Mouse (Mus musculus) mature B cell (primary cell): ENCODE measurements around the gene 4930535I16Rik.

Source experiments
- in situ Hi-C: fragments of 300-500 bp; cut with MboI; formaldehyde crosslinking; loops from 2 replicates; pipeline ENCODE4 v1.14.3; 2019

The 4930535I16Rik gene

DNA sequence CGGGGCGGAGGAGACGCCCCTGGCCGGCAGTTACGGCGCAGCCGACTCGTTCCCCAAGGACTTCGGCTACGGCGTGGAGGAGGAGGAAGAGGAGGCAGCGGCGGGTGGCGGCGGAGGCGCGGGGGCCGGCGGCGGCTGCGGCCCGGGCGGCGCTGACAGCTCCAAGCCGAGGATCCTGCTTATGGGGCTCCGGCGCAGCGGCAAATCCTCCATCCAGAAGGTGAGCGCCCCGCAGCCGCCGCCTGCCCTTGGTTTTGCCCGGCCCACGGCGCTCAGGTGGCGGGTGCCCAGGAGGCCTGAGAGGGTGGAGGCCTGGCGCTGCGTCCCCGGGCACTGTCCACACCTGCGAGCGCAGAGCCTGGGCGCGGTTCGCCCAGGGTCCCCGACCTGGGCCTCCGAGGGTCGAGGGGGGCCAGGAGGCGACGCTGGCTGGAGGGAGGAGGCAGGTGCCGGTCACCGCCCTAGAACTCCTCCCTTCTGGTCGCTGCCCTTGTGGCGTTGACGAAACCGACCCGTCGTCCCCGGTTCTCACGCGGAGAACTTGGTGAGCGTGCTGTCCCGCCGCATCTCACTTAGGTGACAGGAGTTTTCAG, at the start of gene 4930535I16Rik:
TSS of gene 4930535I16Rik (minus strand) at position 475 of the 593 bp plus-strand sequence.
- in situ Hi-C loops = loop anchor here (25.0 kb wide), 1 partner anchor 630 kb away; no protein-coding TSS in a partner anchor

DNA sequence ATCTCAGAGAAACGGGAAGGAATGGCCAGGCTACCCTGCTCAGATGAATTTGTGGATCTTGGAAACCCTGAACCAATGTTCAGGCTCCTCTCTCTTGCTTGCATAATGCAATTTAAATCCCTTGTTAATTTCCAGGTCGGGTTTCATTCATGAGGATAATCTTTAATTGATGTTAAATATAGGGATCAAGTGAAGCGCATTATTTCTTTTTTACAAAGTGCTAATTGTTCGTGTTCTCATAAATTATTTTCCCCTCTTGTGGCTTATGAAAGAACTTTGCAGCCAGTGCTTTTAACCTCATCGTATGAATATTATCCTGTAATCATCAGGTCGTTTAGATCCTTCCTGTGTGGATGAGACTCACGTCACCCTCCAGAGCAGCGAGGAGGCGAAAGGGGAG, 44.9 kb upstream of the 4930535I16Rik start:
- in situ Hi-C loops = no loop called here

DNA sequence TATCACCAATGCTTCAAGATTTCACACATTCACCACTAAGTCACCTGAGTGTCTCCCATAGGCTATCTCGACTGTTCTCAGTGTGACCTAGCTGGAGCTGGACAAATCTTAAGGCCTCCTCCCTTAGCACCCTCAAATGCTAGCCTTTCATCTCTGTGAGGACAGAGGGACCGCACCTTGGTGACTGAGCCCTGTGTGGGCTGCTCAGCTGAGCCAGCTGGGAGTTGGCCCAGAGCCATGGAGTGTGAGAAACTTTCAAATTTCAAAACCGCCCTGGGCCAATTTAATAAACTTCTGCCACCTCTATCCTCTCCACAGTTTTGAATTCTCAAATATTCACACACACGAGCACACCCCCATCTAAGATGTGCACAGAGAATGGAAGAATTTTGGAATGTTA, 43.1 kb upstream of the 4930535I16Rik start:
- in situ Hi-C loops = no loop called here

DNA sequence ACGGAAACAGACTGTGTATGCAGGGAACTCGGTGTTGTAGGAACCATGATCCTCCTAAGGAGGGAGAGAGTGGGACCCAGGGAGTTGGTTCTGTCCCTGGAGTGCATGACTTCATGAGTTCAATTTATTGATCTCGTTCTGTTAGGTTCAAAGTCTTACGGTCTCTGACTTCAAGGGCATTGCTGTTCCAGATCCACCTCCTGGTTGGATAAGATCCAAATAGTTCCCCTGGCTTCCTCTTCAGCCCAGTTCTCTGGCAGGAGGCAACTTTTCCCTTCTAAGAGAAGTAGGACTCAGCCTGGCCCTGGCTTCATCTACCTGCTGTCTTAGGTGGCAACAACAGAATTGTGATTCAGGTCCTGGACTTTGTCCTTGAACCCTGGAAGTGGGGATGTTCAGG, 40.1 kb upstream of the 4930535I16Rik start:
- in situ Hi-C loops = no loop called here

DNA sequence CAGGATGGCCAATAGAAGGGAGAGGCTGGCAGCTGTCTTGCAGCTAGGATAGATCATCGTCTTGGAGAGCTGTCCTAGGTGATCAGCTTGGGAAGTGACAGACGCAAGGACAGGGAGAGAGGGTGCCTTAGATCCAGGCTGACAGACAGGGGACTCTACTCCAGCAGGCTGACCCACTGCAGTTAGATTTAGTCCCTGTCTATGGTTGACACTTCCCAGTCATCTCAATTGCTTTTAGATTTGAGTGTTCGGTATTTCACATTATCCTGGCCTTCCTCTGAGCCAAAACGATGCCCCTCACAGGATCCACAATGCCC, 39.6 kb upstream of the 4930535I16Rik start:
- in situ Hi-C loops = no loop called here

DNA sequence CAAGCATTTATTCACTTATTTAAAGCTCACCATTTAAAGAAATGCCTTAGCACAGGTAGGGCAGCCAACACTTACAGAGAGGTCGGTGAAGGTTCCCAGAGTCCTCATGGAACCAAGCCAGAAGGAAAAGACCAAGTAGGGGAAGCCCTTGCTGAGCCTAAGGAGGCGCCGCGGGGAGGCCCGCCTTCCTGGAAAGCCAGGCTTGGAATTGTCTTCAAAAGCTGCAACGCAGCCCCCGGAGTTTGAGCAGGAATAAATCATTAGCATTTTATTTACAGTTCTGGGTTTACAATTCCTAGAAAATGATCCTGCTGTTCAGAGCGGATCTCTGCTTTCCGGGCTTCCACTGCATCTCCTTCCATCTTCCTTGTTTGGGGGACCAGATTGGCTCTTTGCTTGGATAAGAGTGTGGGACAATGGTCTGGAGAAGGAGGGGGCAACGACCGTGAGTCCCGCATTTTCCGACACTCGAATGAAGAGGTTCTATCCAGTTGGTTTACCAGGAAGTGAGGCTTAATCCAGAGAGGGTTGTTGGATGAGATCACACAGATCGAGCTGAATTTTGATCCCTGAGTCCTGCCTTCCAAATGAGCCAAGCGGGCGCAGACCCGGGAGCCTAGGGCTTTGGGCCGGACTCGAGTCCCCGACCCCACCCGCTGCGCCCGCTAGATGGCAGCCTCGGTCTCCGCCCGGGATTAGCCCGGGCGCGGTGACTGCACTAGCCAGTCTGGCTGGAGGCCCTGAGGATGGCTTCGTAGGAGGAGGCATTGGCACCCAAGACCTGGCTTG, 39.1 kb upstream of the 4930535I16Rik start:
- in situ Hi-C loops = no loop called here

DNA sequence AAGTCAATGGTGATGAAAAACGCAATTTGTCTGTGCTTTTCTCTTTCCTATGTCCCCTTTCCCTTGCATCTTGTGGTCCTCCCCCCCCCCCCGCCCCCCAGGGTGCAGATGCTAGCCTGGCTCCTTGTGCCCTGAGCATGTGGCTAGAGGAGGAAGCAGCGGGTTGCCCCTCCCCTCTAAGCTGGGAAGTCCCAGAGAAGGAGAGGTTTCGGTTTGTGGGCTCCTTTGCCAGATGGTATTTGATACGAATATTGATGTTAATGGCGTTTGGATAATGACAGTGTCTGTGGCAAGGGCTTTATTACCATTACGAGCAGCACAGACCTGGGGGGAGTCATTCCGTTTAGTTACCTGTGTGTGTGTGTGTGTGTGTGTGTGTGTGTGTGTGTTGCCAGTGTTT, 34.2 kb upstream of the 4930535I16Rik start:
- in situ Hi-C loops = no loop called here

DNA sequence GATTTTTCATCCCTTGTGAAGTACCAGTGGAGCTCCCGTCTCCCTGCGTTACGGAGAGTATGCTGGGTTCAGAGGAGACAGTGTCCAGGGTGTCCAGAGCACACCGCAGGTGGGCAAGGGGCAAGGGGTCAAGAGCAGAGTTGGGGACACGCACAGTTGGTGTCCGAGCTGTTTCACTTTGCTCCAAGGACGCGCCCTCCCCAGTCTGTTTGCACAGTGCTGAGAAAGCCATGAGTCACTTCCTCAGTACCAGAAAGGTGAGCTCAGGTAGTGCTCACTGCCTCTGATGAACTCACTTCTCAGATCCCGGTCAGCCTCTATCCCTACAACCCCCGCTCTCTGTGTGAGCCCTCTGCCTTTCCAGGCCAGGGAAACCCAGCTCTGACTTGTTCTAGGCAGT, 31.8 kb upstream of the 4930535I16Rik start:
- in situ Hi-C loops = loop anchor here (25.0 kb wide), 1 partner anchor 713 kb away; the partner anchor contains the start of gene Pou3f1

DNA sequence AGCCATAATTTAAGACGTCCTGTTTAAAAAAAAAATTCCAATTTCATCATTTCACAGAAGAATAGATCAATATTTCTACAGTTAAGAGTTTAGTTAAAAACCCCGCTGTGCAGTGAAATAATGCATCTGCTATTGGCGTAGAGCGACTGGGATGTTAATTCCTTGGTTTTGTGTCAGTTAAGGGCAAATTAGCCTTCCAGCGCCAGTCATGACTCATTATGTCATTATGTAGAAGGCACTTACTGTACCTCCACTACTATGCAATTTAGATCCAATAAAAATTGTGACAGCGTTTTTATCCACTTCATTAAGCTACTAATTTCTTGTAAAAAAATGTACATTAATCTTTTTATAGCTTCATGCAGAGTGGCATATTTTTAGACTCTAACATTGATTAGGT, 31.1 kb upstream of the 4930535I16Rik start:
- in situ Hi-C loops = loop anchor here (25.0 kb wide), 1 partner anchor 713 kb away; the partner anchor contains the start of gene Pou3f1

DNA sequence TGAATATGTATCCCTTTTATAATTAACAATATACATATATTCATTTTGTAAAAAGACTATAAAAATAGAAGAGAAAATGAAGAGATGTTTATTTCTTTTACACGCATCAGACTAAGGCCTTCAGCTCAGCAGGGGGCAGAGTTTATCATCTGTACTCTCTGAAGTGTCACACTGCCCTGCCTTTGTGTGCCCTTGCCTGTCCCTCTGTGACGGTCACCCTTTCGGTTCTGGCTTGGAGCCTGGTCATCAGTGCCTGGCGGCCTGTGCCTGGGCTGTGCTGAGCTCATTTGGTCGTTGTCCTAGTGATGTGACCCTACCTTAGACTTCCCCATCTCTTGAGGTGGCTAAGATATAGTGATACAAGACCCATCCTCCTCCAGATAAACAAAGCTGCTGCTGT, 29.3 kb upstream of the 4930535I16Rik start:
- in situ Hi-C loops = loop anchor here (25.0 kb wide), 1 partner anchor 715 kb away; the partner anchor contains the start of gene Pou3f1

DNA sequence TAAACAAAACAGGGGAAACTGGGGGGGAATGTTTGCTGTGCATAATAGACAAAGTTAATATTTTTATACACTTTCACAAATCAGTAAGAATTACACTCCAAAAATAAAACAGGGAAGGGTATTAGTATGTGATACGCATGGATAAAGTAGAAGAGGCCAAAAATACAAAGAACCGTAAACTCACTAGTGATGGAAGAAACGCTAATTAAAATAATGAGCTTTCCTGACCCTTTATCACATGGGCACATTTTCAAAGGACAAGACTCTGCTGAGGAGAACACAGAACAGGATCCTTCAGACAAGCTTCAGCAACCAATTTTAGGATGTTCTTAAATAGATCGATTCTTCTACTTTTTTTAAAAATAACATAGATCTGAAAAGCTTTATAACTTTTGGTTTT, 28.9 kb upstream of the 4930535I16Rik start:
- in situ Hi-C loops = loop anchor here (25.0 kb wide), 1 partner anchor 716 kb away; the partner anchor contains the start of gene Pou3f1

DNA sequence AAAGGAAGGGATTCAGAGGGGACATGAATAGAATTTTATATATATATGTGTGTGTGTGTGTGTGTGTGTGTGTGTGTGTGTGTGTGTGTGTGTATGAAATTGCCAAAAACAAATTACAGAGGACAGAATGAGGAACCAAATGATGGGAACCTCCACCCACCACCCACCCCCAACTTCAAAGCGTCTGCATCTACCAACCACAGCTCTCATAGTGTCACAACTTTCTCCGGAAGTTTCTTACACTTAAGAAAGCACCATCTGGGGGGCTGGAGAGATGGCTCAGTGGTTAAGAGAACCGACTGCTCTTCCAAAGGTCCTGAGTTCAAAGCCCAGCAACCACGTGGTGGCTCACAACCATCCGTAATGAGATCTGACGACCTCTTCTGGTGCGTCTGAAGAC, 23.1 kb upstream of the 4930535I16Rik start:
- in situ Hi-C loops = loop anchor here (25.0 kb wide), 1 partner anchor 721 kb away; the partner anchor contains the start of gene Pou3f1

DNA sequence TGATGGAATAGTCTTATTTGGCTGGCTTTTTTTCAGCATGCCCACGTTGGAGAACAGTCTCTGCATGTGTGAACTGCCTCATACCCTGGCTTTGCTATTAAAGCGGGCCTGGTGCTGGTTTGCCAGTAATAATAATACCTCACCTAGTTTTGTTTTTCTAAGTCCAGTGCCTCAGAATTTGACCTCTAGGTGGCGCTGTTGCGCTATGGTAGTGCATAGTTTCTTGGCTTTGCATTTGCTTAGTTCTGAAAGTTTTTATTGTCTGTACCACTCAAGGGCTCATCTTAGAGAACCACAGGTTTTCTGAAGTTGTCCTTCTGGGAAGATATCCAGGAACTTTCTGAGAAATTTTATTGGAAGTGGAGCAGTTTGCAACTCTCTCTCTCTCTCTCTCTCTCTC, 22.0 kb upstream of the 4930535I16Rik start:
- in situ Hi-C loops = loop anchor here (25.0 kb wide), 1 partner anchor 722 kb away; the partner anchor contains the start of gene Pou3f1

DNA sequence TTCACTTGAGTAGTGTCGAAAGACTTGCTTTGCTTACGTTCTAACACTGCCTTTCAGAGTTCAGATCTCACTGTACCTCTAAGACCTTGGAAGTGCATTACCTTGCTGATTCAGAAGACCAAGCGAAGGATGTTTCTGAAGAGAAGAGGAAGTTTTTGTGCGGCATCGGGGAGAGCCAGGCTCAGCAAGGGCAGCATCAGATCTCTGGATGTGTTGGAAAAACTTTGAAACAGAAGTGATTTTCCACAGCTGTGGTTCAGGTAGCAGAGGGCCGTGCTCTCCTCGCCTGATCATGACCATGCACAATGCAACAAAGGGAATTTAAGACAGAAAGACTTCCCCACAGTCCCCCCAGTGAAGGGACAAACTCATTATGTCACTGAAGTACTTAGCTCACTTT, 18.2 kb upstream of the 4930535I16Rik start:
- in situ Hi-C loops = loop anchor here (25.0 kb wide), 1 partner anchor 726 kb away; the partner anchor contains the start of gene Pou3f1

DNA sequence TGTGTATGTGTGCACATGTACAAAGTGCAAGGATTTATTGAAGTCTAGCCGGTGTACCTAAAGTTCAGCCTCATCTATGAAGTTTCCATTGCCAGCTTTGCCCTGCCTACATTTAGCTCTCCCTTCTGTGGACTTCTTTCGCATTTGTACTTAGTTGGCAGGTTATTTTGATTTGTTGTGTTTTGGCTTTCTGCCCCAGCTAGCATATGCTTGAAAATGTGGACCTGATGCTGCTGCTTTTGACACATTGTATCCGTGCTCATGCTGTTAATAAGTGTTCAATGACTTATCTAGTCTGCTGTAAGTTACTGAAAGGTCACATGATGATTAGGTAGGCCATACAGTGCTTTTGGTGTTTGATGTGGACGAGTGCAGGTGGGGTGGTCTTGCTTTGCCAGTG, 16.5 kb upstream of the 4930535I16Rik start:
- in situ Hi-C loops = loop anchor here (25.0 kb wide), 1 partner anchor 728 kb away; the partner anchor contains the start of gene Pou3f1

DNA sequence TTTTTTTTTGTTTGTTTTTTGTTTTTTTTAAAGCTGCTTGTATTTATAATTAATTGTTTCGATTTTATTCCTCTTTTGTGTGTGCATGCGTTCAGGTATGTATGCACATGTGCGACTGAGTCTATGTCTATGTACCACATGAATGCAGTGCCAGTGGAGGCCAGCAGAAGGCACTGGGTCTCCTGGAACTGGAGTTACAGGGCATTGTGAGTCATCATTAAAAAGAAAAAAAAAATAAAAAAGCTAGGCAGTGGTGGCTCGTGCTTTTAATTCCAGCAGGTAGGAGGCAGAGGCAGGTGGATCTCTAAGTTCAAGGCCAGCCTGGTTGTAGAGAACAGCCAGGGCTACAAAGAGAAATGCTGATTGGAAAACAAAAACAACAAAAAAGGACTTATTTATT, 12.2 kb upstream of the 4930535I16Rik start:
- in situ Hi-C loops = loop anchor here (25.0 kb wide), 1 partner anchor 732 kb away; the partner anchor contains the start of gene Pou3f1

DNA sequence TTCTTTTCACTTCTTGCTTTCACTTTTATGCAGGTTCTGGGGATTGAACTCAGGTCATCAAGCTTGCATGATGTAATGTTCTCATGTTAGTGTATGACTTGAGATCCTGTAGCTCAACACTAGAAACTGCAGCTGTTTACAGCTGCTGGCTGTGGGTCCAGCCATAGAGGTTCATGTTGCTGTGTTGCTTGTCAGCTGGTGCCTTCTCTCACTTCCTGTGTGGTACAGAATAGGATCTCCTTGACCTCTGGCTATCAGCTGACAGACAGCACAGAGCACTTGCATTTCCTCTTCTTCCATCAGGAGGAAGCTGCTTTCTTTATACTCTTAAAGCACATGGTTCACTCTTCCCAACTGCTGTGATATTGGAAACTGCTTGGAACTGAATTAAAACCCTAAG, 10.1 kb upstream of the 4930535I16Rik start:
- in situ Hi-C loops = loop anchor here (25.0 kb wide), 1 partner anchor 734 kb away; the partner anchor contains the start of gene Pou3f1

DNA sequence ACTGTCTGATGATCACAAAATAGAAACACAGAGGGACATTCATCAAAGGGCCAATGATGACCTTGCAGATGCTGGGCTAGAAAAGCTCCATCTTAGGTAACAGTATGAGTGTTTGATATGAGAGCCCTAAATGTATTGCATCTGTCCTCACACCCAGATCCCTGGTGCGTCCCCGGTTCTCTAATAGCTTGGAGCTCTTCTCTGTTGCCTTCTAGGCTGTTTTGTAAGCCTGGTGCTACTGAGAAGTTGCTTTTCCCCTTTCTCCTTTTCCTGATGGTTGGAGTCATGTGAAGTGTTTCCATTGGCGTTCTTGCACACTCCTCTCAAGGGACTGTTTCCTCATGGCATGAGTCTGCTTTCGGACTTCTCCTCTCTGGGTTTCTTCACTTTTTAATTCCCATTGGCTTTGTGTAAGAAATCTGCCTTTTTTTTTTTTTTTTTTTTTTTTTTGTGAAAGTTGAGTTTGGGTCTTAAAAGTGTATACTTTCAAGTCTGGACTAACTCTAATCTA, 3.3 kb upstream of the 4930535I16Rik start:
- in situ Hi-C loops = loop anchor here (25.0 kb wide), 1 partner anchor 634 kb away; no protein-coding TSS in a partner anchor

DNA sequence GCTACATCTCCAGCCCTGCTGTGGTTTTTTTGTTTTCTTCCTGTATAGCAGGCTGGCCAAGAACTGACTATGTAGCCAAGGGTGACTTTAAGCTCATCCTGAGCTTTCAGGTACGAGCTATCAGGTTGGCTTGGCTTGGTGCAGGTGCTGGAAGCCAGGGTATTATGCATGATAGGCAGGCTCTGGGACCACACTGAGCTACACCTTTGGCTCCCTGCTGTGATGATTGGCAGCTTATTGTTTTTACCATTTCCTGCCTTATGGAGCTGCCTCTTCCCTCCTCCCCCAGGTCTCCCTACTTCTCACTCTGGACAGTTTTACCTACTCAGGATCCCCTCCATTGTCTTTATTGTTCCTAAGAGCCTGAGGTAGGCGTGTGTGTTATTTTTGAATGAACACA, 1.0 kb upstream of the 4930535I16Rik start:
- in situ Hi-C loops = loop anchor here (25.0 kb wide), 1 partner anchor 632 kb away; no protein-coding TSS in a partner anchor

DNA sequence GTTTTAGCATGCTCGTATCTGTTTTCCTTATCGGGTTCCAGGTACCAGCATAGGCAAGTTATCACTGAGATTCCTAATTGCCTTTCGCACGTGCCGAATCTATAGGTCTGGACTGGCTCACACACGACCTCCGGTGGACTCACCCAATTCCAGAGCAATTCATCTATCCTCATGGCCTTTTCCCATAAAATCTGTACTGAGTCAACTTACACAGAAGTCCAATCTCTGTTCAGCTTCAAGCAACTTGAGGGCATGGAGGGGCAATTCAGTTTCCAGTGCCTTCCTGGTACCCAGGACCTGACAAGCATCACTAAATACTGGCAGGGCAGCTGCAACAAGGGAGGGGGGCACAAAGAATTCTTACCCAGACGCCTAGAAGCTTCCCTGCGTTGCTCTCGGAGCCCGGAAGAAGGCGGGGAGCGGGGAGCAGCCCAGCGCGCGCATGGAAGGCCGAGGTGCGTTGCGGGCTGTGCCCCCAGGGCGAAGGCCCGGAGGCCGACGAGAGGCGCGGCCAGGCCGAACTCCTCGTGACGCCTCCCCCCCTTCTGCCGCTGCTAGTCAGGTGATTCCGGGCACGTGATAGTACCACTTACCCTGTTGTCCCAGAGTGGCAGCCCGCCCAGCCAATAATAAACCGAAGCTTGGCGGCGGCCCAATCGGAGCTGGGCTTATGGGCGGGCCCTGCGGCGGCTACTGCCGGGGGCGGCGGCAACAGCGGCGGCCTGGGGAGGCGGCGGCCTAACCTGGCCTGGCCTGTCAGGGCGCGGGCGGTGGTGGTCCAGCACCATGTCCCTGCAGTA, 874 bp downstream of the 4930535I16Rik start, which contains the start of gene Rragc:
TSS of gene Rragc (plus strand) at position 699 of the 800 bp plus-strand sequence.
- in situ Hi-C loops = loop anchor here (25.0 kb wide), 1 partner anchor 630 kb away; no protein-coding TSS in a partner anchor

DNA sequence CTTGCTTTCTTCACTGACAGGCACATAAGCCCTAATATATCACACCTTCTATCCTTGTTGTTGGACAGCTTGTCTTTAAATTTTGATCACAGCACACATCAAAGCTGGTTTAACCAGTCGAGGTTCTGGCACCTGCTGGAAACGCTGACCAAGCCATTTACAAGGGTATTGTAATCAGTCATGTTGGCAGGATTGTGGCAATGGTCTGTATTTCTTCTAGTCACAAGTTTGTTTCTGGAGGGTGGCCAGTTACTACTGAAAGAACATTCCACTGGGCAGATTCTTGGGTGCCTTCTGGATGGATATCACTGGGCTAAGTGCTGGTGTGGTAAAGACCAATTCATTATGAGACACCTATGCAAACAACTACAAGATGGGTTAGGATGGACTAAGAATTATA, 5.4 kb downstream of the 4930535I16Rik start:
- in situ Hi-C loops = loop anchor here (25.0 kb wide), 1 partner anchor 625 kb away; no protein-coding TSS in a partner anchor
